Mouse (Mus musculus) lung, adult 2 months (tissue): ENCODE results near the gene Nr4a3. TPM values are rescaled to one million over a fixed set of nuclear protein-coding genes. Genes with fewer than 3 reads are reported as not detected.

Experiments
- DNase-seq: peaks from one replicate; pipeline ENCODE4 v3.0.0; 2022
- H3K4me1 ChIP-seq: fragments of 200-500 bp; 2 replicates; pipeline ENCODE4 v1.6.1; 2011; ENCODE audit warnings: low read length; ENCODE audit not compliant: control insufficient read depth, insufficient read depth
- H3K4me3 ChIP-seq: fragments of 200-500 bp; replicated peaks from 2 replicates; pipeline ENCODE3; 2011; ENCODE audit warnings: low read depth, mild to moderate bottlenecking, control low read depth, low read length; ENCODE audit errors: extremely low read depth
- CTCF ChIP-seq: fragments of 200-500 bp; IDR thresholded peaks from 2 replicates; pipeline ENCODE4 v1.5.1; 2011; ENCODE audit warnings: mild to moderate bottlenecking, low read length, control low read depth; ENCODE audit not compliant: insufficient read depth
- POLR2A ChIP-seq: fragments of 200-500 bp; IDR thresholded peaks from 2 replicates; pipeline ENCODE4 v1.6.1; 2011; ENCODE audit warnings: low read depth, mild to moderate bottlenecking, control low read depth, low read length, borderline replicate concordance; ENCODE audit errors: extremely low read depth
- WGBS: fragments of 180-500 bp; shearing (Covaris S2); methylation state at CpG from one replicate; pipeline ENCODE4 v1.1.7; 2018; 5-methylcytosine and 5-hydroxymethylcytosine counted together
- polyA plus RNA-seq: library from polyadenylated mRNA; depleted of rRNA; stranded (reverse); fragments of >200 nt; gene quantifications from 2 replicates; pipeline ENCODE4 v1.2.3, GENCODE M21; 2012

Gene Nr4a3
- polyA plus RNA-seq, 1 experiment = 2.4 TPM

DNA sequence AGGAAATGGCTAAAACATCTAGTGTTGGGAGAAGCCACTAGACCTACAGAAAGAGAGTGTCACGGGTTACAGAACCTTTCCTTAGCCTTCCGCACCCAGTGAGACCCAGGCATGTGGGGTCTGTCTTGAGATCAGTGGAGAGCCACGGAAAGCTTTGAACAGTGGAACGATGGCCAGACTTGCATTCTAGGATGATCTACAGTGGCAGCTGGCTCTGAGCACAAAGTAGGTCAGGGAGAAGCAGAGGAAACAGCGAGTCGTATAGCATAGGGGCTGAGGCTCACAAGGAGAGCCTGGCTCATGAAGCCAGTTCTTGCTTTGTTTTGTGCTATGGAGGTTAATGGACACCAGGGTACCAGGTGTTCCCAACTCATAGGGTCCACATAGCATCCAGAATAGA lies 28.4 kb downstream of the Nr4a3 start:
- no peak for DNase-seq
- TF ChIP-seq CTCF = no peak
- no peak for TF ChIP-seq POLR2A
- 88% methylated on average over 6 of the region's 6 CpGs for WGBS

DNA sequence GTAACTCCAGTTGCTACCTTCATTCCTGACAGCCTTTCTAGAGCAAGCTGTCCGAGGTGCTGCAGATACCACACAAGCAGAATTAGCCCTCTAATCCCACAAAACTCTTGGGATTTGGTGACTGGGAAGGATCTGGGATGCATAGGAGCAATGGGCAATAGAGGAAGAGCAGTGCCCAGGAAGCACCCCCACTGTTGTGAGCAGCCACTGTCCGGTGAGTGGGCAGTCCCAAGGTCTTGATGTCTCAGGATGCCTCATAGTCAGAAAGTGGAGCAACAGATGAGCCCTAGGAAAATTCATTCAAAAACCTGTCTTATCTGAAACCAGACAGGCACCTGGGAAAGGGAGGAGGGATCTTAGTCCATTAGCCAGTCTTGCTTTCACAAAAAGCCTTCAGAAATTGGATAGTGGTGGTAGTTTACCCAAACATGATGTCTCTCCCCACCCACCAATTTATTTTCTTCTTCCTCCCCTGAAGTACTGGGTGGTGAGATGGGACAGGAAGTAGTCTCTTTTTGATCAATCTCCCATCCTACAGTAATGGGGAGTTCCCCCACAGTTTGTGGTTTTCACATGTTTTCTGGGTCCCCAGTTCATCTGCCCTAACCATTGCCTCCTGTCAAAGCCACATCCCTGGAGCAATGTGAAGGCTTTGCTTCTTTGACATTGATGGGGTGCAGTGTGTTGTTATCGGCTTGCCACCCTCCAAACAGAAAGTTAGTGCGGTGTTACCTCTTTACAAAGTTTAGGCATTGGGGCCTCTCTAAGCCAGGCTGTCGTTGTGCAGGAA lies 29.7 kb downstream of the Nr4a3 start:
- no peak for DNase-seq
- WGBS = 85% methylated on average over 5 of the region's 5 CpGs
- TF ChIP-seq CTCF (no peak), POLR2A (no peak)
- Histone ChIP-seq H3K4me1 (peaks cover 6% of the 10 kb centered on the region; the same call in 1 of the 2 replicates), H3K4me3 (no peak overlapping the region)

More for the DNA sequence above, 28.4 kb downstream of the Nr4a3 start:
- no peak overlapping the region for H3K4me3 ChIP-seq
- H3K4me1 ChIP-seq = peaks cover 6% of the 10 kb centered on the region; the same call in 1 of the 2 replicates

DNA sequence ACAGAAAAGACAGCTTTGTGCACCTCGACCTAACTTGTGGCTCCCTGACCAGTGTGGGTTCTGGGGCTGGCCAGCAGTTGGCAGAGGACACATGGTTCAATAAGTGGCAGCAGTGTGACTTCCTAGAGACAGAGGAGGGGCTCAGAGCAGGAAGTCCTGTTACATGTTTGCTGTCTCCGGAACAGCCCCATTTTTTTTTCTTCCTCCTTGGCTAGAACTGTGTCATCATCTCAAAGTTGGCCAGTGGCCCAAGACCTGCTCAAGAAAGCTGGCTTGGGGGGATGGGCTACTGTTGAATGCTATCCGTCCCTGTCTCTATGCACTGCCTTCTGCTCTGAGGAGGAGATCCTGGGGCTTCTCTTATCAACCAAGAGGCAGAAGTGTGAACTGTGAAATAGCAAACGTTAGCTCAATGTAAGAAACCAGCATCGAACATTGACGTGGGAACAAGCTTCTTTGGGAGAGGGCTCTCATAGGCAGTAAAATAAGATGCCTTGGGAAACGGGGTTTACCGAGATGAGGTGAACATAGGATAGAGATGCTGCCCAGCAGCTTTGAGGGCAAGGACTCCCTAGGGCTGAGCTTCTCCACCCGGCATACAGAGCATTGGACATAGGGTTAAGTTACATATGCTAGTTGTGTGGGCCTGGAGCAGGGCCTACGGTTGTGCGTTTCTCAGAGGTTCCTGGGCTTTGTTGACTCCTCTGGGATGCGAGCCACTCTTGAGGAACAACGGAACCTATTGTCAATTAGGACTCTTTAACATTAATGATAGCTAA lies 31.9 kb downstream of the Nr4a3 start:
- WGBS = 56% methylated on average over 13 of the region's 13 CpGs
- TF ChIP-seq CTCF (no peak), POLR2A (no peak)
- DNase-seq = peak; percentile 10
- Histone ChIP-seq H3K4me1 (peaks cover 6% of the 10 kb centered on the region; the same call in 1 of the 2 replicates), H3K4me3 (no peak overlapping the region)

- TF ChIP-seq POLR2A = no peak
- TF ChIP-seq CTCF = no peak
- no peak overlapping the region for H3K4me3 ChIP-seq
- peaks cover 6% of the 10 kb centered on the region; the same call in 1 of the 2 replicates for H3K4me1 ChIP-seq
- WGBS = 23% methylated on average over 4 of the region's 4 CpGs
- no peak for DNase-seq
These were observed 33.3 kb downstream of the Nr4a3 start for GRCm38 (mm10) chr4:48078213-48078612.

GRCm38 (mm10) chr4:48079285-48080039 lies 34.5 kb downstream of the Nr4a3 start:
- DNase-seq = no peak
- TF ChIP-seq CTCF = no peak
- Histone ChIP-seq H3K4me1 (peaks cover 6% of the 10 kb centered on the region; the same call in 1 of the 2 replicates), H3K4me3 (no peak overlapping the region)
- 57% methylated on average over 8 of the region's 8 CpGs for WGBS

DNA sequence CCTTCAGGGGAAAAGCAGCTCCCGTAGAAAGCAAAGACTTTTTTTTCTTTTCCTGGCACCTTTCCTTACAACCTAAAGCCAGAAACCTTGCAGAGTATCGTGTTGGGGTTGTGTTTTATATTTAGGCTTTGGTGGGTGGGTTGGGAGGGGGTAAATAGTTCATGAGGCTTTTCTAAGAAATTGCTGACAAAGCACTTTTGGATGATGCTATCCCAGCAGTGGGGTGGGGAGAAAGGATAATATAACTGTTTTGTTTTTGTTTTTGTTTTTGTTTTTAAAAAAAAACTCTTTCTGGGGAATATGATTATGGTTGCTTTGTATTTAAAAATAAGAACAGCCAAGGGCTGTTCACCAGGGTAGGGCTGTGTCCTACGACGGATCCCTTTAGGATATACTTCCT lies 38.5 kb downstream of the Nr4a3 start:
- no peak for DNase-seq
- Histone ChIP-seq H3K4me3 (no peak overlapping the region), H3K4me1 (no peaks in the 10 kb centered on the region)
- 84% methylated on average over 4 of the region's 4 CpGs for WGBS
- TF ChIP-seq POLR2A (no peak), CTCF (no peak)

- Histone ChIP-seq H3K4me1 (no peaks in the 10 kb centered on the region), H3K4me3 (no peak overlapping the region)
- 75% methylated on average over 6 of the region's 6 CpGs for WGBS
- DNase-seq = no peak
- TF ChIP-seq POLR2A (no peak), CTCF (no peak)
These were observed 41.7 kb downstream of the Nr4a3 start for GRCm38 (mm10) chr4:48086609-48087008.

- DNase-seq = no peak
- WGBS = 76% methylated on average over 6 of the region's 6 CpGs
- TF ChIP-seq POLR2A (no peak), CTCF (no peak)
These were observed 42.5 kb downstream of the Nr4a3 start for GRCm38 (mm10) chr4:48087497-48087896.

DNA sequence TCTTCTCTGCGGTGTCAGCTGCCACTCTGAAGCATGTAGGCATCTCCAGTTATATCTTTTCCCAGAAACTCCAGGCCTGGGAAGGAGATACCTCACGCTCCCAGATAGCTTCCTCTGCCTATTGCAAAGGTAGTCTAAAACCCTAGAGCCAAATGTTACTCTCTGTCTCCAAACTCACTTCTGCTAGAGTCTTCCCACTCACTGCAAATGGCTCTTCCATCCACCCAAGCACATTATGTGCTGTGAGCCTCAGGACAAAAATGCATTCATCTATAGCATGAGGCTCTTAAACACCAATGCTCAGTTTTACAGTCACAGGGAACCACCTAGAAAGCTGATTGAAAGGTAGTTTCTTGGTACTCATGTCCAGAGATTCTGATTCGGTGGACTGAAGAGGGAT lies 48.3 kb downstream of the Nr4a3 start:
- no peak for TF ChIP-seq CTCF
- no peak for TF ChIP-seq POLR2A
- Histone ChIP-seq H3K4me1 (no peaks in the 10 kb centered on the region), H3K4me3 (no peak overlapping the region)
- 84% methylated on average over 3 of the region's 3 CpGs for WGBS
- DNase-seq = no peak

More at GRCm38 (mm10) chr4:48087497-48087896, 42.5 kb downstream of the Nr4a3 start:
- Histone ChIP-seq H3K4me1 (no peaks in the 10 kb centered on the region), H3K4me3 (no peak overlapping the region)

GRCm38 (mm10) chr4:48100217-48100616 lies 55.3 kb downstream of the Nr4a3 start:
- H3K4me3 ChIP-seq = no peak overlapping the region
- 77% methylated on average over 8 of the region's 8 CpGs for WGBS
- no peaks in the 10 kb centered on the region for H3K4me1 ChIP-seq
- TF ChIP-seq POLR2A (no peak), CTCF (no peak)
- no peak for DNase-seq
